Mouse (Mus musculus) adrenal gland (tissue): ENCODE measurements at regions not wholly inside any gene's neighbourhood (a gene's known extent, or its start where the extent isn't known, plus 50 kb on each side); places are given as distances from the start of the nearest gene placed in this dataset.

ENCODE experiments used
- intact Hi-C: fragments of 180-260 bp; cut with DNase I; formaldehyde crosslinking; loops from one replicate; pipeline ENCODE4 v1.15.1; 2025

- intact Hi-C loops = no loop called here
Measured at GRCm38 (mm10) chr2:28348453-28348852, 98.1 kb upstream of the Ppp1r26 start.

DNA sequence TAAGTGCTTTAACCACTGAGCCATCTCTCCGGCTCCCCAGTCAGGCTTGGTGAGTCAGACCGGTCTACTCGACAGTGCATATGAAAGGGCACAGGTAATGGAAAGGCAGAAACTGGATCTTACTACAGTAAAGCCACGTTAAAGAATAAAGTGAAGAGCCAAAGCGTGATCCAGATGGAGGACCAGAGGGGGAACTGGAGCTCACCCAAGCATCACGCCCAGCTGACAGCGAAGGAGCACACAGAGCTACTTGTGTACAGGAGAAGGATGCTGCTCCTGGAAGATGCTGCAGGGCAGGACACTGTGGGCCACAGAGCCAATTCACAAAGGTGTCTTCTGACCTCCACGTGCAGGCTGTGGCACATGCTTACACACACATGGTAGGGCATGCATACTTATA is 96.7 kb upstream of the Ppp1r26 start:
- intact Hi-C loops = no loop called here

GRCm38 (mm10) chr2:28351445-28351844 is 95.2 kb upstream of the Ppp1r26 start:
- intact Hi-C loops = no loop called here

DNA sequence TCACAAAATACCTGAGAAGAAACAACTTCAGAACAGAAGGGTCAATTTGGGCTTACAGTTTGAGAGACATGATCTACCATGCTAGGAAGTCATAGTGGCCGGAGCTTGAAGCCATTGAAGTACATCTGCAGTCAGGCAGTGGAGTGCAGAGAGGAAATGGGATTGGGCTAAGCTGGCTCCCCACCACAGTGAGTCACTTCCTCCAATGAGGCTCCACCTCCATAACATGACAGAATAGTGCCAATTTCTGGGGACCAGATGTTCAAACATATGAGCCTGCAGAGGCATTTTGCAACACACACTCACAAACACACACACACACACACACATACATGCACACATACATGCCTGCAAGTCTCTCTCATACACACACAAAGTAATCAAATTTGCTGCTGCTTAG is 93.7 kb upstream of the Ppp1r26 start:
- intact Hi-C loops = no loop called here

GRCm38 (mm10) chr2:28362199-28362598 is 84.4 kb upstream of the Ppp1r26 start:
- intact Hi-C loops = no loop called here

DNA sequence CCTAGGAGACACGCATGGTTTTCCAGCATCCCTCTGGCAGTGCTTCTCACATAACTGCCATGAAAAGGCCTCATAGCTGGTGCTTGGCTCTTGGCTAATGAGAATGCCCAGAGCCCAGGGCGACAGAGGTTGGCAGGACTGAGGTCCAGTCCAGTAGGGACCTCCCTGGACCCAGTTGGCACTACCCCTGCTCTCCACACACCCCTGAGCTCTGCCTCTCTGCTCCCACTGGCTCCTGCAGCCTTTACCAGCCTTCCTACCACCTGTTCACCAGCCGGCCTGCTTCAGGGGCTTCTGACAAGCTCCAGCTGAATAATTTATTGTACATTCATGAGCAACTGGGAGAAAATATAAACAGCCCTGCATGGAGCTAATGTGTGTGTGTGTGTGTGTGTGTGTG is 82.0 kb upstream of the Ppp1r26 start:
- intact Hi-C loops = no loop called here

DNA sequence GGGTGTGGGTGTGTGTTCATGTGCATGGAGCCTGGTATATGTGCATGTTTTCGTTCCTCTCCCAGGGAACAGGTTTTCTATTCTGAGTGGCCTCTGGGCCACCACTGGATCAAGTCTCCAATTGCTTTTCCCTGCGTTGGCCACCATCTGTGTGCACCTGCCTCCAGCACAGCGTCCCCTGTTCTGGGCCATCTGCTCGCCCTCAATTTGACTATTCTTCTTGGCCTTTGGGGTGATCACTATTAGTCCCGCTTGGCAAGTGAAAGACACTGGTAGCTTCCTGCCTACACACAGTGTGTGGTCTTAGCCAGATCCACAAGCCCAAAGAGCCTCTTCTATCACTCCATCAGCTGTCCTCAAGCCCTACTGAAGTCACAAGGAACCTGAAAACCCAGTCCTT is 80.8 kb upstream of the Ppp1r26 start:
- intact Hi-C loops = no loop called here

DNA sequence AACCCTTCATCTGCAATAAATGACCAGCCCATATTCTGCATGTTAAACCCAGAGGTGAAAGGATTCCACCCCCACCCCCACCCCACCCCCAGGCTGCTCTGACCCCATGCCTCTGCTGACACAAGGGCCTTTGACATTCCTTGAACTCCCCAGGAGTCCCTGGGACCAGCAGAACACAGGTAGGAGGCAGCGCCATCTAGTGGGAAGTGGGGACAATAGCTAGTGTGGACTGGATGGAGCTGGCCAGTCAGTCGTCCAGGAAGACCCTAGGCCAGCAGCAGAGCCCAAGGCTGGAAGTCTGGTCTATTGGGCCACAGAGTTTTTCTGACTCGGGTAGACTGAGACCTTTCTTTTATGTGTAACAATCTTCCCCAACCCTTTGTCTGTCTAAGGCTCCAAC is 71.8 kb upstream of the Ppp1r26 start:
- intact Hi-C loops = loop anchor here (2.0 to 5.0 kb wide), 2 partner anchors 42 to 170 kb away; no protein-coding TSS in a partner anchor

- intact Hi-C loops = loop anchor here (5.0 kb wide), 1 partner anchor 39 kb away; no protein-coding TSS in a partner anchor
Measured at GRCm38 (mm10) chr2:28377948-28378822, 68.4 kb upstream of the Ppp1r26 start.

- intact Hi-C loops = no loop called here
Measured at GRCm38 (mm10) chr2:28382051-28382802, 64.4 kb upstream of the Ppp1r26 start.

DNA sequence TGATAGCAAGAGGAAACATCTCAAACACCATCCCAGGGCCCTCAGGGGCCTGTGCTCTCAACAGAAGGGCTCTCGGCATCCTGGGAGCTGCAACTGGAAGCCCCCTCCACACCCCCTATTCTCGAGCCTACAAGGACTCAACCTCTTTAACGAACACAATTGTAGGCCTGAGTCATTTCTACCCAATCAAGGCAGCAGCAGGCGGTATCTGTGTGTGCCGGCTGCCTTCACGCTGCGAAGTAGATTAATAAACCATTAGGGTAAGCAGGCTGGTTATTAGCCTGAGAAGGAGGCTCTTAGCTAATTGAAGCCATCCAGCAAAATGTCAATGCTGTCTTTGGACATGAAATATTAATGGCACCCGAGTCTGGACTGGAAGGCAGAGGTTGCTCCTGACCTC is 61.7 kb upstream of the Ppp1r26 start:
- intact Hi-C loops = no loop called here

GRCm38 (mm10) chr2:28386784-28387183 is 59.8 kb upstream of the Ppp1r26 start:
- intact Hi-C loops = no loop called here

DNA sequence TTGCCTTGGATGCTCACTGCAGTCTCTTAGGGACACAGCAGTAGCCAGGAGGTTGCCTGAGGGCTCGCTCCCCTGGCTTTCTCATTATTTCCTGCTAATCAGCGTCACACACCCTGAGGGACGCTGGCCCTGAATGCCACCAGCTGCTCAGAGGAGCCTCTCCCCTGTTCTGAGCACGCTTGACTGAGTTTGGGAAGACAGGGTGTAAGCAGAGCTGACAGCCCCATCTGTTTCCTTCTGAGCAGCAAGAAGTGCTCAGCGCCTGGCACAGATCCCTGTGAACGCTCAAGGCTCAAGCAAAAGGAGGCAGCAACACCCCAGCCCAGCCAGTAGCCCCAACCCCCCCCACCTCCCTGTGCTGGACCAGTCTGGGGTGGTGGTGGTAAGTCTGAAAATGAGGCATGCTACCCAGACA is 59.2 kb upstream of the Ppp1r26 start:
- intact Hi-C loops = no loop called here

- intact Hi-C loops = no loop called here
Measured at GRCm38 (mm10) chr2:28387926-28388325, 58.7 kb upstream of the Ppp1r26 start.

- intact Hi-C loops = no loop called here
Measured at GRCm38 (mm10) chr2:28389703-28390102, 56.9 kb upstream of the Ppp1r26 start.

GRCm38 (mm10) chr2:28395391-28395790 is 51.2 kb upstream of the Ppp1r26 start:
- intact Hi-C loops = no loop called here
